Mouse (Mus musculus) heart, postnatal 4 days (tissue): ENCODE measurements at regions not wholly inside any gene's neighbourhood (a gene's known extent, or its start where the extent isn't known, plus 50 kb on each side); places are given as distances from the start of the nearest gene placed in this dataset.

Experiments used
- DNase-seq: peaks from one replicate; pipeline ENCODE4 v3.0.0; 2021

GRCm38 (mm10) chr6:136229791-136230190 is 56.5 kb upstream of the Grin2b start:
- DNase-seq, result no peak

GRCm38 (mm10) chr6:136235473-136235872 is 62.2 kb upstream of the Grin2b start:
- no peak for DNase-seq

GRCm38 (mm10) chr6:136238989-136239388 is 65.7 kb upstream of the Grin2b start:
- peak; percentile 5 for DNase-seq

GRCm38 (mm10) chr6:136239416-136239815 is 66.1 kb upstream of the Grin2b start:
- no peak for DNase-seq

- no peak for DNase-seq
Measured at GRCm38 (mm10) chr6:136241574-136242311, 68.4 kb upstream of the Grin2b start.

- DNase-seq, result no peak
Measured at GRCm38 (mm10) chr6:136244895-136245294, 71.6 kb upstream of the Grin2b start.

- no peak for DNase-seq
Measured at GRCm38 (mm10) chr6:136255726-136256512, 71.4 kb upstream of the Gm8994 start.

- DNase-seq, result no peak
Measured at GRCm38 (mm10) chr6:136275742-136276141, 51.6 kb upstream of the Gm8994 start.

GRCm38 (mm10) chr6:136276771-136277170 is 50.6 kb upstream of the Gm8994 start:
- no peak for DNase-seq
